Mouse (Mus musculus) midbrain, embryonic 15.5 days (tissue): Measurements from ENCODE around the gene Agbl1. TPM values are rescaled to one million over a fixed set of nuclear protein-coding genes. Genes with fewer than 3 reads are reported as not detected.
"Not testable (repeated sequence)": the region's sequence is repeated elsewhere in the genome, so short reads cannot be mapped to it uniquely, and the experiment has no call there.

Experiments
- ATAC-seq: fragments of 200-750 bp; cut with Nextera tagmentation; replicated peaks from 2 replicates; pipeline ENCODE4 v1.8.0; 2017; ENCODE audit warnings: moderate TSS enrichment
- H3K27ac ChIP-seq: fragments of 300-500 bp; sonication (generic); 2 replicates; pipeline ENCODE4 v1.5.1; 2015; ENCODE audit warnings: mild to moderate bottlenecking, inconsistent platforms
- H3K27me3 ChIP-seq: fragments of 300-500 bp; sonication (generic); replicated peaks from 2 replicates; pipeline ENCODE4 v1.6.1; 2015; ENCODE audit warnings: inconsistent platforms
- H3K36me3 ChIP-seq: fragments of 300-500 bp; sonication (generic); replicated peaks from 2 replicates; pipeline ENCODE4 v1.6.1; 2015; ENCODE audit warnings: inconsistent platforms
- H3K4me1 ChIP-seq: fragments of 300-500 bp; sonication (generic); 2 replicates; pipeline ENCODE4 v1.6.1; 2015; ENCODE audit warnings: inconsistent platforms
- H3K4me2 ChIP-seq: fragments of 300-500 bp; sonication (generic); 2 replicates; pipeline ENCODE4 v1.6.1; 2015; ENCODE audit warnings: inconsistent platforms, mild to moderate bottlenecking, moderate library complexity
- H3K4me3 ChIP-seq: fragments of 300-500 bp; sonication (generic); 2 replicates; pipeline ENCODE4 v1.5.1; 2015; ENCODE audit warnings: mild to moderate bottlenecking, inconsistent platforms
- H3K9ac ChIP-seq: fragments of 300-500 bp; sonication (generic); 2 replicates; pipeline ENCODE4 v1.6.1; 2015; ENCODE audit warnings: mild to moderate bottlenecking, inconsistent platforms
- H3K9me3 ChIP-seq: fragments of 300-500 bp; sonication (generic); 2 replicates; pipeline ENCODE4 v1.6.1; 2016; ENCODE audit warnings: inconsistent platforms
- WGBS: fragments of 180-500 bp; shearing (Covaris S2); methylation state at CpG from one replicate; pipeline ENCODE4 v1.1.7; 2015; ENCODE audit warnings: mixed read lengths; 5-methylcytosine and 5-hydroxymethylcytosine counted together
- polyA plus RNA-seq: library from polyadenylated mRNA; unstranded; fragments of >200 nt; fragmentation: Nextera tagmentation; extraction: Ambion mirVana; gene quantifications from 2 replicates; pipeline ENCODE4 v1.2.1, GENCODE M21; 2015

Gene Agbl1
- polyA plus RNA-seq, 1 experiment from 2014 or later: 0.25 TPM

DNA sequence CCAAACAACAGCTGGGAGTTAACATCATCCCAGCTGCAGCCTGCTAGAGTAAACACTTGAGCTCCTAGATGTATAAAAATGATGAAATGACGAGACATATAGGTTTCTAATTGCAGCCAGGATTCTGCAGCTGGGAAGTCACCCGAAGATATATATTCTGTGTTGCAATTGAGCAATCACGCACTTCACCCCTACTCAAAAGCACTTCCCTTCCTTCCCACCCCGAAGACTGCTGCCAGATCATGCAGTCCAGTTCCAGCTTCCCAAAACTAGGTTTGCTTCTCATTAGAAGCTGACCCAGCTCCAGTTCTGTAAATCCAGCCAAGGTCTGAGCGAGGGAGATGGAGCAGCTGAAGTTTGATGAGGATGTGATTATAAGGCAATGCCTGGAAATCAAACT is 431.4 kb downstream of the Agbl1 start:
- no peak overlapping the region for H3K27ac ChIP-seq
- 86% methylated on average over 5 of the region's 5 CpGs for WGBS
- no peak overlapping the region for H3K9ac ChIP-seq
- H3K36me3 ChIP-seq: no peaks in the 10 kb centered on the region
- no peak overlapping the region for H3K4me3 ChIP-seq
- ATAC-seq: no peak
- H3K4me2 ChIP-seq: no peak overlapping the region
- H3K9me3 ChIP-seq: no peaks in the 10 kb centered on the region
- H3K27me3 ChIP-seq: no peaks in the 10 kb centered on the region
- H3K4me1 ChIP-seq: no peaks in the 10 kb centered on the region

- Histone ChIP-seq H3K9ac (no peak overlapping the region), H3K4me1 (no peaks in the 10 kb centered on the region), H3K36me3 (no peaks in the 10 kb centered on the region), H3K9me3 (no peaks in the 10 kb centered on the region), H3K4me2 (no peak overlapping the region), H3K27ac (no peak overlapping the region), H3K4me3 (no peak overlapping the region), H3K27me3 (no peaks in the 10 kb centered on the region)
- no peak for ATAC-seq
- 44% methylated on average over 3 of the region's 3 CpGs for WGBS
Measured at GRCm38 (mm10) chr7:76674856-76675255, 445.2 kb downstream of the Agbl1 start.

GRCm38 (mm10) chr7:76701224-76701623 is 471.5 kb downstream of the Agbl1 start:
- H3K4me3 ChIP-seq: no peak overlapping the region
- H3K4me1 ChIP-seq: no peaks in the 10 kb centered on the region
- no peak overlapping the region for H3K4me2 ChIP-seq
- no peak overlapping the region for H3K9ac ChIP-seq
- H3K36me3 ChIP-seq: no peaks in the 10 kb centered on the region
- no peak for ATAC-seq
- H3K9me3 ChIP-seq: no peaks in the 10 kb centered on the region
- no peaks in the 10 kb centered on the region for H3K27me3 ChIP-seq
- H3K27ac ChIP-seq: no peak overlapping the region
- 84% methylated on average over 1 of the region's 1 CpGs for WGBS

- not testable (repeated sequence) for H3K9me3 ChIP-seq, H3K36me3 ChIP-seq, H3K9ac ChIP-seq, H3K4me1 ChIP-seq, H3K4me3 ChIP-seq, H3K4me2 ChIP-seq, ATAC-seq, H3K27ac ChIP-seq, H3K27me3 ChIP-seq
- WGBS: 95% methylated on average over 7 of the region's 7 CpGs
Measured at GRCm38 (mm10) chr7:76732220-76732619, 502.5 kb downstream of the Agbl1 start.

- 29% methylated on average over 5 of the region's 5 CpGs for WGBS
- Histone ChIP-seq H3K27me3 (no peaks in the 10 kb centered on the region), H3K9me3 (no peaks in the 10 kb centered on the region), H3K36me3 (no peaks in the 10 kb centered on the region), H3K4me3 (no peak overlapping the region), H3K27ac (no peak overlapping the region), H3K4me2 (no peak overlapping the region), H3K4me1 (peaks cover 10% of the 10 kb centered on the region), H3K9ac (no peak overlapping the region)
- ATAC-seq: no peak
Measured at GRCm38 (mm10) chr7:76777237-76777855, 547.7 kb downstream of the Agbl1 start.

DNA sequence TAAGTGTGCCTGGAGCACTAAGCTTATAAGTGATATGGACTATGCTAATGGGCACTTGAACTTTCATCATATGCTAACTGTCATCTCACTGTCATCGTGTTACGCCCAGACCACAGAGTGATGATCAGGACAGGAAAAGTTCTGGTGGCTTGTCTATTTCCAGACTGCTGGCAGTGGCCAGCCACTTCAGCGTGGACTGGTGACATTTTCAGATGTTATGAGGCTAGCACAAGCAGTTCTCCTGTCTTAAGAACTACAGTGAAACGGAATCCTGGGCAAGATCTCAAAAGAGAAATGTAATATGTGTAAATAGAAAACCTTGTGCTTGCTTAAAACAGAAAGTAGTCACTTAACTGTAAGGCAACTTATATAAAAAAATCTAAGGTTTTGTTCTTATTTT is 550.8 kb downstream of the Agbl1 start:
- Histone ChIP-seq H3K27me3 (no peaks in the 10 kb centered on the region), H3K9me3 (no peaks in the 10 kb centered on the region), H3K4me3 (no peak overlapping the region), H3K4me1 (peaks cover 10% of the 10 kb centered on the region), H3K36me3 (no peaks in the 10 kb centered on the region), H3K27ac (no peak overlapping the region), H3K4me2 (no peak overlapping the region), H3K9ac (no peak overlapping the region)
- WGBS: 86% methylated on average over 4 of the region's 4 CpGs
- ATAC-seq: no peak

DNA sequence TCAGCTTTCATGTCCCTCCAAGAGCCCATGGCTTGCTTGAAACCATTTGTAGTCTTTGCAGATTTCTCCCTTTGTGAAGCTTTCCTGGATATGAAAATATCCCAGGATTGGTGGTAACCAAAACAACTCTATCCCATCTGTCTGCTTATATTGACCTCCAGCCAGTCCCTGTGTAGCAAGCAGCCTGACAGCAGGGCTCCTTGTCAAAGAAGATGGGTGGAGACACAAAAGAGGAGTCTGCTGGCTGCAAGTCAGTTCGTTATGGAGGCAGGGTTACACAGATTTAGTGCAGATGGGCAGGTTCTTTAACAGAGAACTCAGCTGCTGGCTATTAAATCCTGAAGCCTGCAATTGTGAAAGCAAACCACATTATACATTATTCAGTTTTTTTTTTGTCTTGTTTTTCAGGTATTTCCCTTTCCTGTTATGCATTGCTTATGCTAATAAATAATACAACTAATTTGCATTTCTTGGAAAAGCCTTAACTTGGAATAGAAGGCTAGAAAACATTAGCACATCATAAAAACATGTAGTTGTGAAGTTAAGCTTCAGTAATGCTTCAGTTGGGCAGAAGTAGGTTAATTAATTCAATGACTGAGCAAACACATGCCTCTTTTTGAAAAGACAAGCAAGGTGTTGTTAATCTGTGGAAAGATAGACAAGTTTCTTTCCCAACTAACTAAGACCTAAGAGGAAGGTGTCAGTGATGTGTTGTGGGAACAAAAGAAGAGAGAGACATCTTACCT is 559.0 kb downstream of the Agbl1 start:
- Histone ChIP-seq H3K9ac (no peak overlapping the region), H3K27me3 (no peaks in the 10 kb centered on the region), H3K9me3 (no peaks in the 10 kb centered on the region), H3K4me2 (no peak overlapping the region), H3K4me1 (no peaks in the 10 kb centered on the region; the same call in 1 of the 2 replicates), H3K36me3 (no peaks in the 10 kb centered on the region), H3K27ac (0 out of 2 replicates have a peak overlapping the region, but pooled peaks have one; percentile 20), H3K4me3 (no peak overlapping the region)
- ATAC-seq: 0 out of 2 replicates have a peak, but pooled peaks have one; percentile 45
- 7% methylated on average over 1 of the region's 1 CpGs for WGBS

DNA sequence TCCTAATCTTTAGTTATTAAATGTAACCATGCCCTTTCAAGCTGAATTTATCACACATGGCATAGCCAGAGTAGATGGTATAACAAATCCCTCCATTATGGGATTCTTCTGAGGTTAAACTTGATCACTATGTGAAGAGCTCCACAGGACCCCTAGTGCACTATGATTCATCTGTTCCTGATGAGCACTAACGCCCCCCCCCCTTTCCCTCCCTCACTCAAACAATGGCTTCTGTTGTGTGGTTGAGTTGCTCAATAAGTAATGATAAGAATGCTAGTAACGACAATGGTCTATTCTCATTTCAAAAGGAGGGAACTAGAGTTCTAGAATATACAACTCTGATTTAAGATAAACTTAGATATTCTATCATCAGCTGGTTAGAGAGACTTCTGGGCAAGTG is 560.4 kb downstream of the Agbl1 start:
- 73% methylated on average over 2 of the region's 2 CpGs for WGBS
- no peaks in the 10 kb centered on the region; the same call in 1 of the 2 replicates for H3K4me1 ChIP-seq
- no peak overlapping the region for H3K9ac ChIP-seq
- H3K4me3 ChIP-seq: no peak overlapping the region
- H3K27me3 ChIP-seq: no peaks in the 10 kb centered on the region
- no peaks in the 10 kb centered on the region for H3K9me3 ChIP-seq
- ATAC-seq: no peak
- no peak overlapping the region for H3K4me2 ChIP-seq
- H3K36me3 ChIP-seq: no peaks in the 10 kb centered on the region
- no peak overlapping the region for H3K27ac ChIP-seq

- no peak overlapping the region for H3K4me3 ChIP-seq
- H3K4me2 ChIP-seq: no peak overlapping the region
- no peaks in the 10 kb centered on the region for H3K27me3 ChIP-seq
- ATAC-seq: no peak
- WGBS: 91% methylated on average over 4 of the region's 4 CpGs
- H3K36me3 ChIP-seq: no peaks in the 10 kb centered on the region
- H3K27ac ChIP-seq: no peak overlapping the region
- no peaks in the 10 kb centered on the region for H3K9me3 ChIP-seq
- no peaks in the 10 kb centered on the region; the same call in 1 of the 2 replicates for H3K4me1 ChIP-seq
- no peak overlapping the region for H3K9ac ChIP-seq
Measured at GRCm38 (mm10) chr7:76791247-76791646, 561.6 kb downstream of the Agbl1 start.

- no peaks in the 10 kb centered on the region for H3K27me3 ChIP-seq
- ATAC-seq: no peak
- H3K4me2 ChIP-seq: no peak overlapping the region
- no peaks in the 10 kb centered on the region for H3K9me3 ChIP-seq
- H3K27ac ChIP-seq: no peak overlapping the region
- H3K9ac ChIP-seq: no peak overlapping the region
- no peaks in the 10 kb centered on the region for H3K4me1 ChIP-seq
- WGBS: 71% methylated on average over 3 of the region's 3 CpGs
- H3K4me3 ChIP-seq: no peak overlapping the region
- H3K36me3 ChIP-seq: no peaks in the 10 kb centered on the region
Measured at GRCm38 (mm10) chr7:76810003-76810402, 580.3 kb downstream of the Agbl1 start.

- no peak overlapping the region for H3K9ac ChIP-seq
- no peak overlapping the region for H3K4me3 ChIP-seq
- H3K27me3 ChIP-seq: no peaks in the 10 kb centered on the region
- no peak overlapping the region for H3K4me2 ChIP-seq
- ATAC-seq: no peak
- H3K36me3 ChIP-seq: no peaks in the 10 kb centered on the region
- no peaks in the 10 kb centered on the region for H3K9me3 ChIP-seq
- no peak overlapping the region for H3K27ac ChIP-seq
- 73% methylated on average over 2 of the region's 2 CpGs for WGBS
- H3K4me1 ChIP-seq: no peaks in the 10 kb centered on the region
Measured at GRCm38 (mm10) chr7:76820571-76820970, 590.9 kb downstream of the Agbl1 start.

- WGBS: 91% methylated on average over 3 of the region's 3 CpGs
- no peak overlapping the region for H3K27ac ChIP-seq
- no peaks in the 10 kb centered on the region for H3K36me3 ChIP-seq
- no peaks in the 10 kb centered on the region for H3K27me3 ChIP-seq
- no peak for ATAC-seq
- no peaks in the 10 kb centered on the region for H3K9me3 ChIP-seq
- no peak overlapping the region for H3K4me3 ChIP-seq
- H3K9ac ChIP-seq: no peak overlapping the region
- H3K4me2 ChIP-seq: no peak overlapping the region
- no peaks in the 10 kb centered on the region for H3K4me1 ChIP-seq
Measured at GRCm38 (mm10) chr7:76842146-76842545, 612.5 kb downstream of the Agbl1 start.
